Mouse (Mus musculus) T-helper 2 cell (primary cell): ENCODE data around the gene Osbpl8.

ENCODE experiments used
- in situ Hi-C: fragments of 300-600 bp; cut with MboI, MseI; formaldehyde crosslinking; loops from one replicate; pipeline ENCODE4 v1.15.1; 2025; ENCODE audit warnings: high pct_unique_total_duplicates

Osbpl8 gene

DNA sequence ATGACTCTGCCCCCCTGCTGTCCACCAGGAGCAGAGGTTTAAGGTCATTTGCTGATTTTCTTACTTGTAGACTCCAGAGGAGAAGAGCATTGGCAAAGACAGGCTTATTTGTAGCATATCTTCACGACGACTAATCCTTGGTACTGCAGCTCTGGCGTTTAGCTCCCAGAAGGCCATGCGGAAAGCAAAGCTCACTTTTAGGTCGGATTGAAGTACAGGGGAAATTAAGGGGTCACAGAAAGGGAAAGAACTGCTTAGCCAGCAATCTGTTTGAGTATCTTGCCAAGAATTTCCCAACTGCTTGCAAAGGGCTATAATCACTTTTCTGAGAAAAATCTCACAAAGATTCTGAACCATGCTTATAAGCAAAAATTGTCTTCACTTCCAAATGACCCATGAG lies 14.8 kb upstream of the Osbpl8 start:
- in situ Hi-C loops = loop anchor here (5.0 kb wide), 1 partner anchor 37 kb away; no protein-coding TSS in a partner anchor

DNA sequence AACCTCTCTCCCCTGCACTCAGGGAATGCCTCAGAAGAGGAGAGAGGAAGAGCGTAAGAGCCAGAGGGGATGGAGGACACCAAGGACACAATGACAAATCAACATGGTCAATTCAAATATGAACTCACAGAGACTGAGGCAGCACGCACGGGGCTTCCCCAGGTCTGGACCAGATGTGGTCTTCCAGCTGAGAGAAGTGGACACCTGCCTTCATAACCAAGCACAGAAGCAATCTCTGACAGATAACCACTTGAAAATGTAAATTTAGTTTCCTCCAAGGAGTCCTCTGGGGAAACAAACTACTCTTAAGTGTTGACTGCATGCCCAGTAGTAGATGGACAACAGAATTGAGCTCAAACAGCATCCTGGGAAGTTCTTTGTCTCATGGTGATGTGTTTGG lies 9.5 kb upstream of the Osbpl8 start:
- in situ Hi-C loops = no loop called here

DNA sequence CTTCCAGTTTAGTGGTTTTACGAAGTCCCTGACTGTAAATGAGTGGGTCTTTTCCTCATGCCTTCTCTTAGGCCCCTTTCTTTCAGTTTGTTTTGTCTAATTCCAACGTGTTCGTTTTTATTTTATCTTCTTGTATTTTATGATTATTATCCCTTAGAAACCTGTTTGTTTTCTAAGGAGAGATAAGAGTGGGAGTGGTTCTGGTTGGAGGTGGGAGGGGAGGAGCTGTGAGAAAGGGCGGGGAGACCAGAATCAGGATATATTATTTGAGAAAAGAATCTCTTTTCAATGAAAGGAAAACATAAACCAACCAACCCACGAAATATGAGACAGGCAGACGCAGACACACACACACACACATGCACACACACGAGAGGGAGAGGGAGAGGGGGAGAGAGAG lies 9.0 kb upstream of the Osbpl8 start:
- in situ Hi-C loops = no loop called here

DNA sequence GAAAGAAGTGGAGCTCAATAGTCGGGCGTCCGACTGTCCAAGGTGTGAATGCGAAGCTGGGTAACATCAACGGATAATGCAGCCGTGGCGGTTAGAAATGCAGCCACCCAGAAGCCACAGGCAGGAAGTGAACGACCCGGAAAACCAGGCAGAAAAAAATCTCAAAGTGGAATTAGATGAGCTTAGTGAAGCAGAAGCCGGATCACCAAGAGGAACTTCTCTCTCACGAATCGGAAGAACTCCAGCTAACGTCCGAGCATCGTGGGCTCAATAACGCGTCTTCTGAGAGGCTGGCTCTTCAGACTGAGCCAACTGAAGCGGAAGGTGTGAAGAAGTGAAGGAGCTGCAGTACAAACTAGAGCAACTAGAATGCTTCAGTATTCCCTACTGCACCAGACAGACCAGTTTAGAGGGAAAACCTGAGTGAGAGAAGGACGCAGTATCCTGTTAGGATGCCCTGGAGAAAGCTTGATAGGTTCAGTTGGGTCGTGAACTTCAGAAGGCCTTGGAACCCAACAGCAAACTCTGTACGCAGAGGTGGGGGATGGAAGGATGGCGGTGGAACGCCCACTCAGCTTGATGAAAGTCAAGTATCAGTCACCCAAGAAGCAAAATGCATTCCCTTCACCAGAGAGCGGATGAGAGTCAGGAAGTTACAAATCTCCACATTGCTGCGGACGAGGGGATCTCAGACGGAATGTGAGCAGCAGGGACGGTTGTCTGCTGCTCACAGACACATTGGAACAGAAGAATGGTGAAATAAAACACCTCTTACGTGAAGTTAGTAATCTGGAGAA lies 8.0 kb upstream of the Osbpl8 start:
- in situ Hi-C loops = no loop called here

DNA sequence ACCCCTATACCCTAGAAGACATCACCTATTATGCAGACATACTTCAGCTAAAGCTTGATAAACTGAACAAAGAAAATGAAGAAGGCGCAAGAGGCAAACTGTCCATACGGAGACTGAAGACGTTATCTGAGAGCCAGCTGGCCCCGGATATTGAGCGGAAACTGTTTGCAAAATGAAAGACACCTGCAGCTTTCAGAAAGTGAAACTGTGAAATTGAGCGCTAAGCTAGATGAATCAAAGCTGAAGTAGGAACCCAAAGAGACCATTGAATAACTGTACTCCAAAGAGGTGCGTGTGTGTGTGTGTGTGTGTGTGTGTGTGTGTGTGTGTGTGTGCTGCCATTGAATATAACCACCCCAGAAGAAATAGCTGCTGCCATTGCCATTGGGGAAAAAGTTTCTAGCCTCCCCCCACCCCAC lies 7.3 kb upstream of the Osbpl8 start:
- in situ Hi-C loops = no loop called here

DNA sequence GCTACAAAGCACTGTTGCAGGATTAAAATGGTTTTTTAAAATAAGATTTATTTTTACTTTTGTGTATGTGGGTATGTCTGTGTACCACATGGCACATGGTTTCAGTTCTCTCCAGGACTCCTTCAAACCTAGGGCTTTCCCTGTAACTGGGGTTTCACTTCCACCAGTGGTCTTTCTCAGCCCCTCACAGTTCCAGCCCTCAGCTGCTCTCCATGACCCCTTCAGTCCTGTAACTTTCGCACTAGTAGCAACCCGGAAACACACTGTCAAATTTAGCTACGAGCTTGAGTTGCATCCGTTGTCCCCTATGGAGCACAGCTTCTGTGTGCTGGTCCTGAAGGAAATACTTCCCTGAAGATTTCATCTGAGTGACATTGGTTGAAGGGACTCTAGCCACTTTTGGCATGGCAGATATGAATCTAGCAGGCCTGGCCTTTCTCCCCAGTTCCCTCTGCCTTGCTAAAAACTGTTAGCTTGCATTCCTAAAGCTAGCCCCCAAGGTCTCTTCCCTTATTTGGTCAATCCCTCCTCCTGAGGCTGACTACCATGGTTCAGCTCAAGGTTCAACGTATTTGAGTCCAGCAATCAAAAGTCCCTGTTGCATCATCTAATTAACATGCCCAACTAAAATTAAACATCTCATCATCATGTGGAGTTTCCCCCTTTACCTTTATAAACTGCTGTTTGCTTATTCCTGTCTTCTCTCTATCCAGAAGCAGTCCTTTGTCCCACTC lies 4.6 kb upstream of the Osbpl8 start:
- in situ Hi-C loops = no loop called here

DNA sequence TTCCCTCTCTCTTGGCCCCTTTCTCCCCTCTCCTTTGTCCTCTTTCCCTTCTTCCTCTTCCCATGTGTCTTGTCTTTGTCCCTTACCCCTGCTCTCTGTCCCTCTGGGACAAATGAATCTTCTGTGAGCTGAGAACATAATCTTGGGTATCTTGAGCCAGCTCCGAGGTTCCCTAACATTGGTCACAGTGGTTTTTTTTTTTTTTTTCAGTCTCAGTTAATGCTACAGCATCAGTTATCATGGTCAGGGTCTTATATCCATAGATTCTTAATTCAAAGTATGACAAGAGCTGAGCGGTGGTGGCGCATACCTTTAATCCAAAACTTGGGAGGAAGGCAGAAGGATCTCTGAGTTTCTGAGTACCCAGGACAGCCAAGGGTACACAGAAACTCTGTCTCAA lies 4.0 kb upstream of the Osbpl8 start:
- in situ Hi-C loops = no loop called here

DNA sequence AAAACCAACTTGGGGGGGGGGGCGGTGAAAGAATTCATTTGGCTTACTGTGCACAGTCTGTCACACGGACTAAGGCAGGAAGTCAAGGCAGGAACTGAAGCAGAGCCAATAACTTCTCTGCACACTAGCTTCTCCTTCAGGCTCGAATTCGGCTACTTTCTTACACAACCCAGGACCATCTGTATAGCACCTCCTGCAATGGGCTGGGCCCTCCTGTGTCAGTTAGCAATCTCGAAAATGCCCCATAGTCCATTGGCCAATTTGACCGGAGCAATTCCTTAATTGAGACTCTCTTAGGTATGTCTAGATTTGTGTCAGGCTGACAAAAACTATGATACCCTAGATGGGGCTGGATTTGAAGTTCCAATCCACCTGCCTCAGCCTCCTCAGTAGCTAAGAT lies 3.2 kb upstream of the Osbpl8 start:
- in situ Hi-C loops = no loop called here

DNA sequence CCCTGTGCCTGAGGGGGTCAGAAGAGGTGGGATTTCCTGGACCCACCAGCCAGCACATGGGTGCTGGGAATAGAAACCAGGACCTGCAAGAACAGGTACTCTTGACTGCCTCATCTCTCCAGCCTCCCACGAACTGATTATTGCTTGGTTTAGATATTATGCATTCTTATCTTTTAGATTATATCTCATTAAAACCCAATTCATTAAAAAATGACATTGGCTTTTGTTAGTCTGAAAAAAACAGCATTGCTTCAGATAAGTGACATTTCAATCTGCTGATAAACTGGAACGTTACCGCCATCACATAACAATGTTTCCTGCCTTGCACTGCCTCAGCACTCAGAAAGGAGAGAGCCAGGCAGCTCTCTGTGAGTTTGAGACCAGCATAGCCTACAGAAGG lies 1.5 kb upstream of the Osbpl8 start:
- in situ Hi-C loops = no loop called here

DNA sequence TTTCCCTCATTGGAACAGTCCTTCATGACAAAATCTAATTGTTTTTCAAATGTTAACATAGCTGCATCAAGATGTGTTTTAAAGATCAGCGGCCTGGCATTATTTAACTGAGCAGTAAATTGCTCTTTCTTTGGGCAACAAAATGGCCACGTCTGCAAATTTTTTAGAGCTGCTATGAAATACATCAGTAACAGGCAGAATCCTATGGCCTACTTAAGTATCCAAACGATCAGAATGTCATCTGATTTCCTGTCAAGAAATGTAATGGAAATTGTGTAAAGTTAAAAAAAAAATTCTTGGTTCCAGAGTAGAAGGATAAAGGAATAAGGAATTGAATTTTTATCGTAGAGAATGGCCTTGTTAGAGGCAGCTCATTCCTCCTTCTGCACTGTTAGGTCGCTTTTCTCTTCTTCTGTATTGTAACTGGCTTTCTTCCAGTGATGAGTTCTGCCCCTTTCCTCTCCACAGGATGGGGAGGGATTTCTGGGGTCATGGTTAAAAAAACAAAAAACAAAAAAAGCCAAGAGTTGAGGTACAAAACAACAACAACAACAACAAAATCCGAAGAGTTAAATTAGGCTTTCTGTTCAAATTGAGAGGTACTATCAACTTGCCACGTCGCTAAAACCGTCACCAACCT lies 831 bp upstream of the Osbpl8 start:
- in situ Hi-C loops = no loop called here

DNA sequence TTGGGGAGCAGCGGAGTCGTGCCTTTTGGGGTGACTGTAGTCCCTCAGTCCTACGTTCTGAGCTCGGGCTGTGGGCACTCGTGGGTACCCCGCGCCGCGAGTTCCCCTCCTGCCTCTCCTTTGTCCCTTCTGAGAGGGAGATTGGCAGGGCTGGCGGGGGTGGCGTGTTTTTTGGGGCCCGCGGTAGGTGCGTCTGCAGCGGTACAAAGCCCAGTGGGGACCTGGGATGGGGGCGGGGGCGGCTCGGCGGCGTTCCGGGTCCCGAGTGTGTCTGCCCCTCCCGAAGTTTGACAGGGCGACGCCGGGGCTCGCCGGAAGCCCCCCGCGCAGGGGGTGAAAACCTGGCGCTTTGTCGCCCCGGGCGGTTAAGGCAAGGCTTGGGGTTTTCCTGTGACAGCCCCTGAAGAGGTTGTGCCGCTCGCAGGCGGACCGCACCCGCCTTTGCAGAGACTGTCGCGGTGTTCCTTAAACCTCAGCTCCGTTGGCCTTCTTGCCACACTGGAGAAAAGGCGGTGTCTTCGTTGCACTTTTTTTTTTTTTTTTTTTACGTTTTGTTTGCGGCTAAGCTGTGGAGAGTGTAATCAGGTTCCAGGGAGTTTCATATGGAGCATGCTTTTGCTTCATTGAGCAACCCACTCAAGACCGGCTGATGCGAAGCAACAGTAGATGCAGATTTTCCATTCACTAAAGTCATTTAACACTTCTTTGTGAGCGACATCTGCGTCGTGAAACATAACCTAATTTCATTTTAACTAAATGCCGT lies 848 bp downstream of the Osbpl8 start:
- in situ Hi-C loops = loop anchor here (5.0 kb wide), 1 partner anchor 67 kb away; no protein-coding TSS in a partner anchor

DNA sequence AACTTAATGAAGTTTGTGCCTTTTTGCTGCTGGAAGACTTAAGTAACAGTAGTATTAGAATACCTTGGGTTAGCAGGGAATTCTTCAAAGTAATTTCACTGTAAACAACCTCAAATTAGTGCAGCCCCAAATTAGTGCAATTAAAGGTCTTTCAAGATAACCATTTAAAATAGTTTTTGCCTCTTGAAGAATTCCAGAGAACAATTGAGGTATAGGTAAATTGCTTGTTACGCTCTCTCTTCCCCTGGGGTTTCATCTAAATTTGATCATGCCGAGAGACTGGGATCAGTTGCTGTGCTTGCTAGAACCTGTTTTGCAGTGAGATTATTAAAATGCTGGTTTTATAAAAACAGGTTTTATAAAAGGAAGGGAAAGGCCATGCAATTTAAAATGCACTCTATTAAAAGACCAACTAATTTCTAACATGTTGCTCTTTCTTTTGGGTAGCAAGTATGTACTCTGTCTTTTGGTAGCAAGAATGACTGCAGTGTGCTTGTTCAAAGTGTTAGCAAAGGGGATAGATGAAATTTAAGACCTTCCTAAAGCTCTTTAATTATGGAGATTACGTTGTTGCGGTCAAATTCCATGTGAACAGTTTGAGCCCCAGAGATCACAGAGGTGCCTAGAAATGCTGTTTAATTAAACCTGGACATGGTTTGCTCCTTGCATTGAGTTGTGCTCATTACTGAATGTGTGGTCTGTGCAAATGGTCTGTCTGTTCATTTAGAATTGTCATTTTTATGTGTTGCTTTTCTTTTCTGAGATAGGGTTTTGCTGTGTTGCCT lies 1.7 kb downstream of the Osbpl8 start:
- in situ Hi-C loops = loop anchor here (5.0 kb wide), 1 partner anchor 66 kb away; no protein-coding TSS in a partner anchor

DNA sequence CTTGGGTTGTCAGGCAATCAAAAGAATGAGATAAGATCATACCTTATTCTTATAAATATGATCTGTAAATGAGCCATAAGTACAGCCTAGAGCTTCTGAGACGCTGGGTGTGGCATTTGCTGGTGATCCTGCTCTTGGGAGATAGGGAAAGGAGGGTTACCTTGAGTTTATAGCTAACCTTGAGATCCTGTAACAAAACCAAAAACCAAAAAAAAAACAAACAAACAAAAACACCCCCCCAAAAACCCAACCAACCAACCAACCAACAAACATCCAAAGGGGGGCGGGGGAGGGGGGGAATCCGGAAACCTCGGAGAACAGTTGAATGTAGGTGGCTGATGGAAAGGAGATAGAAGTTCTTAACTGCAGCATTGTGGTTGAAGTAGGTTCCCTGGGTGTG lies 2.9 kb downstream of the Osbpl8 start:
- in situ Hi-C loops = loop anchor here (5.0 kb wide), 1 partner anchor 65 kb away; no protein-coding TSS in a partner anchor

DNA sequence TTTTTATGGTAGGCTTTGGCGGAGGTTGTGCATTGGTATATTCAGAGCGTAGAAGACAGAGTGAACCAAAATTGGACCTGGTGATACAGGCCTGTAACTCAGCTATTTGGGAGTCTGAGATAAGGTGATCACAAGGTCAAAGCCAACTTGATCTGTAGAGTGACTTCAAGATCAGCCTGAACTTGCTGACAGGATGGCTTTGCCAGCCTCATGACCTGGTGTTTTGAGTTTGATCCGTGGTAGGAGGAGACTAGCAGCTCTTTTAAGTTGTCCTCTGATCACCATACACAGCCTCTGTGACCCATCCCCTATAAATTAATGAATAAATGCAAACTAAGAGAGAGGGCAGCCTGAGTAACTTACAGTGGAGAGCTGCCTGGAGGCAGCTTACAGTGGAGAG lies 3.8 kb downstream of the Osbpl8 start:
- in situ Hi-C loops = loop anchor here (5.0 kb wide), 1 partner anchor 64 kb away; no protein-coding TSS in a partner anchor

DNA sequence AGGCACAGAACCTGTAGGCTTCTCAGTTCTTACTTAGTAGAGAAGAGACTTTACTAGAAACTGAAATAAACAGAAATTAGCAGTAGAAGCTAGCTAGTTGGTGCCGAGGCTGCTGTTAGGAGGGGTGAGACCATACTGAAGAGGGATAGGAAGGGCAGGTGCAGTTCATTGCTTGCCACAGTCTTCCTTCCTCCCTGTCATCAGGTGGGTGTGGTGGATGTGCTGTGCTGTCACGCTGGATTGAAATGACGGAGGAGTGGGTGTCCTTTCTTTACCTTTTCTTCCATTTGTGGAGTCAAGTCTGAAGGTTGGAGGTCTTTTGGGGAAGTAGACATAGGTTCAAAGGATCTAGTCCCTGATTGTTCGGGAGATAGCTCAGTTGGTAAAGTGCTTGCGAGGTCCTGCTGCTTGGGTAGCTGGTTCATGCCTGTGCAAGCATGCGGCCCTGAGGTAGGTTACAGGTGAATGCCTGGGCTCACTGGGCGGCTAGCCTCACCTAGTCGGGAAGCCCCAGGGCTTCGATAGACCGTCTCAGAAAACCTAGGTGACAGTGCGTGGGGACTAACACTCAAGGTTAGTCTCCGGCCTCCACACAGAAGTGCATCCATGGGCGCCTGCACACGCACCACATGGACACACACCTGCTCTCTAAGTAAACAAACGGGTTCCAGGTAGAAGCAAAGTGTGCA lies 6.8 kb downstream of the Osbpl8 start:
- in situ Hi-C loops = no loop called here

DNA sequence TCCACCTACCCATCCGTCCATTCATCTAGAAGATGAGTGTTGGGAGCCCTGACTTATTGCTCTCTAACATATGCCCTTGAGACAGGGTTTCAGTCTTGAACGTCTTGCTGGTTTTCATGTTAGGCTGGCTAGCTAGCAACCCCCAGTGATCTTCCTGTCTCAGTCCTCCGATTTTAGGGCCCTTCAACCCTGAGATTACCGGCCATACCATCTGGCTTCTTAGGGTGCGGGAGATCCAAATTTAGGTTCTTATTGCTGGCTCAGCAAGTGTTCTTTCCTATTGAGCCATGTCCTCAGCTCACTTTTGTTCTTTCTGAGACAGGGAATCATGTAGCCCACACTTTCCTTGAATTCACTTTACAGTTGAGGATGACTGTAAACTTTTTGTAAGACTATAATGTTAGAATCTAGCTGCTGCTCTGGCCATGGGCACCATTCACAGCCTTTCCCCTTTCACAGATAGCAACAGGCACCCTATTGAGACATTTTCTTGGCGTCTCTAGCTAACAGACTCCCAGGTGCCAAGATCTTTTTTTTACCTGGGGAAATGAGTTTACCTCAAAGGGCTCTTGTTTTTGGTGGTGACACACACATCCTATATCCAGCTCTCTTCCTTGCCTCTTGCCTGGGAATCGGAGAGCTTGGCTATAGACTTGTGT lies 9.2 kb downstream of the Osbpl8 start:
- in situ Hi-C loops = no loop called here

DNA sequence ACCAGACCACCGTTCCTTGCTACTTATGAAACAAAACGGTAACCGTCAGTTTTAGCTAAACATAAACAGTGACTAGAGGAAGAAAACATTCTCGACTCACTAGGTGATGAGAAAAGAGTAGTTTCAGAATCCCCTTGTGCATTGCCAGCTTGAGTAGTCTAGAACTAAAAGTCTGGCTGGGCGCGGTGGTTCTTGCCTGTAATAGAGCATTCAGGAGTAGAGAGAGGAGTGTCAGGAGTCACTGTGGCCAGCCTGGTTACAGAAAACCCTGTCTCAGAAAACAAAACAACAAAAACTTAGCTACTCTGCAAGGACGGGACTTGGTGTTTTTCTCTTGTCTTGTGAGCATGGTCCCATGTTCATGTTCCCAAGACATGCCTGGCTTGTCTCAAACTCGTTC lies 12.8 kb downstream of the Osbpl8 start:
- in situ Hi-C loops = no loop called here

DNA sequence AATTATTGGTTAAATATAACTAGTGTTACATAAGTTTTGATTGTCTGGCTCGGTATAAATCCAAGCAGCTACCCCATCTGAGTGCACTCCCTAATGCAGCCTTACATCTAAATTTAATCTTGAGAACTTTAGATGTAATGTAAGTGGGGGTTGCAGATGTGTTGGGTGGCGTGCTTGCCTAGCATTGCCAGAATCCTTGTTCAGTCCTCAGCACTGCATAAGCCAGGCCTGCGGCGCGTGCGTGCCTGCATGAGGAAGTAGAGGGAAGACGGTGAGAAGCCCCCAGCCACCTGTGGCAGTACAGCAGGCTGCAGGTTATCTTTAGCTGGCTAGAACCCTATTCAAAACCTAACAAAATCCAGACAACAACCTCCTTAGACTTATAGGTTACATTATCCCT lies 13.5 kb downstream of the Osbpl8 start:
- in situ Hi-C loops = no loop called here

DNA sequence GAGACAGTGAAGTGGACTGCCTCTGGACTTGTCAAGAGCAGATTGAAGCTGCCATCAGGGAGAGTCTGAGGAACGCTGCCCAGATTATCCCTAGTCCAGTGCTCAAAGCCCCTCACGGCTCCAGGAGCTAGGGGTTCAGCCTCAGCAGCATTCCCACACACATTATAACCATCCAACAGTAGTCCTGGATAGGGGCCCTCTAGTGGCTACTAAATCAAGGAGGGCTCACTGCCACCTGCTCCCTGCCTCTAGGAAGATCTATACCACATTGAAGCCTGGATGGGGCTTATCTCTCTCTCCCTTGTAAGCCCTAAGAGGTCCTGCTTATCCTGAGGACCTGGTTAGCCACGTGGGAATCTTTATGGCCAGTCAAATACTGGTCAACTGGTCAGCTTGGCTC lies 16.1 kb downstream of the Osbpl8 start:
- in situ Hi-C loops = no loop called here
